Mouse (Mus musculus) ES-E14 (cell line): ENCODE data around the gene Cmtm7. TPM values are rescaled to one million over a fixed set of nuclear protein-coding genes. Genes with fewer than 3 reads are reported as not detected.
A peak's percentile ranks its signal among the peaks of the same experiment; 100 is the strongest.

Source experiments
- DNase-seq: peaks from one replicate; pipeline ENCODE4 v3.0.0-alpha.2; 2013; ENCODE audit warnings: low read depth, low spot score
- H3K27ac ChIP-seq: 2 replicates; pipeline ENCODE4 v1.5.1; 2012; ENCODE audit warnings: low read depth, mild to moderate bottlenecking, low read length, moderate library complexity, mixed read lengths; ENCODE audit not compliant: poor library complexity, insufficient read depth, severe bottlenecking
- H3K36me3 ChIP-seq: 2 replicates; pipeline ENCODE4 v1.6.1; 2012; ENCODE audit warnings: mild to moderate bottlenecking, low read length, moderate library complexity, mixed read lengths; ENCODE audit not compliant: control insufficient read depth, poor library complexity, insufficient read depth, severe bottlenecking
- H3K4me1 ChIP-seq, 2 experiments: fragments of 150-350 bp in 1 of 2; sonication (generic) in 1 of 2; 2 replicates each; pipeline ENCODE4 v1.6.1; 2012; ENCODE audit warnings: low read length in 2 of 2, mild to moderate bottlenecking in 1 of 2, mixed read lengths in 1 of 2; ENCODE audit not compliant: control insufficient read depth in 2 of 2, insufficient read depth in 2 of 2, poor library complexity in 1 of 2
- H3K4me3 ChIP-seq, 2 experiments: fragments of 150-350 bp in 1 of 2; sonication (generic) in 1 of 2; 2 replicates each; pipeline ENCODE4 v1.5.1; 2012; ENCODE audit warnings: low read length in 2 of 2, low read depth in 1 of 2, mild to moderate bottlenecking in 1 of 2, mixed read lengths in 1 of 2; ENCODE audit not compliant: insufficient read depth in 1 of 2, poor library complexity in 1 of 2, severe bottlenecking in 1 of 2
- H3K9ac ChIP-seq: 2 replicates; pipeline ENCODE4 v1.6.1; 2012; ENCODE audit warnings: low read depth, mild to moderate bottlenecking, low read length, mixed read lengths; ENCODE audit not compliant: poor library complexity, insufficient read depth, severe bottlenecking
- H3K9me3 ChIP-seq: fragments of 150-350 bp; sonication (generic); 2 replicates; pipeline ENCODE4 v1.6.1; 2012; ENCODE audit warnings: low read depth, mild to moderate bottlenecking, low read length; ENCODE audit not compliant: control insufficient read depth, insufficient read depth
- CHD2 ChIP-seq: IDR thresholded peaks from 2 replicates; pipeline ENCODE4 v1.6.1; 2014; ENCODE audit warnings: mild to moderate bottlenecking, low read depth, low read length, inconsistent platforms
- HCFC1 ChIP-seq: IDR thresholded peaks from 2 replicates; pipeline ENCODE4 v1.6.1; 2012; ENCODE audit warnings: low read length, inconsistent platforms, borderline replicate concordance; ENCODE audit not compliant: insufficient read depth
- MAFK ChIP-seq: IDR thresholded peaks from 2 replicates; pipeline ENCODE4 v1.6.1; 2014; ENCODE audit warnings: mild to moderate bottlenecking, low read depth, low read length, inconsistent platforms; ENCODE audit not compliant: insufficient read depth
- ZC3H11A ChIP-seq: IDR thresholded peaks from 2 replicates; pipeline ENCODE4 v1.6.1; 2012; ENCODE audit warnings: low read depth, mild to moderate bottlenecking, inconsistent platforms, low read length, borderline replicate concordance
- ZNF384 ChIP-seq: IDR thresholded peaks from 2 replicates; pipeline ENCODE4 v1.6.1; 2012; ENCODE audit warnings: low read depth, low read length, inconsistent platforms
- in situ Hi-C, 2 experiments: fragments of 600-800 bp; cut with MboI; formaldehyde crosslinking; loops; one replicate each; pipeline ENCODE4 v1.15.1; 2025; ENCODE audit warnings: low sequenced_read_pairs in 2 of 2, inconsistent platforms in 1 of 2; ENCODE audit not compliant: unreplicated experiment in 2 of 2
- total RNA-seq: library from RNA; depleted of rRNA; stranded (reverse); fragments of 300-350 nt; gene quantifications from 2 replicates; pipeline ENCODE4 v1.2.3, GENCODE M21; 2012

The Cmtm7 gene
- total RNA-seq, 1 experiment: 75.1 TPM

GRCm38 (mm10) chr9:114752311-114752710 lies 29.3 kb downstream of the Cmtm7 start:
- Histone ChIP-seq H3K4me1 (no peaks in the 10 kb centered on the region; a peak in 2 of 4 replicates), H3K27ac (no peak overlapping the region), H3K36me3 (peaks cover 11% of the 10 kb centered on the region; the same call in 1 of the 2 replicates), H3K4me3 (no peak overlapping the region), H3K9me3 (no peaks in the 10 kb centered on the region), H3K9ac (no peak overlapping the region)
- in situ Hi-C loops: no loop called here
- DNase-seq: no peak
- no peak for TF ChIP-seq MAFK
- TF ChIP-seq HCFC1: no peak
- no peak for TF ChIP-seq CHD2
- no peak for TF ChIP-seq ZNF384
- TF ChIP-seq ZC3H11A: no peak

- in situ Hi-C loops: no loop called here
- H3K9me3 ChIP-seq: no peaks in the 10 kb centered on the region
- TF ChIP-seq MAFK: no peak
- TF ChIP-seq CHD2: no peak
- no peak for TF ChIP-seq ZNF384
- TF ChIP-seq ZC3H11A: no peak
- TF ChIP-seq HCFC1: no peak
- no peak overlapping the region for H3K9ac ChIP-seq
- DNase-seq: no peak
- no peak overlapping the region for H3K4me3 ChIP-seq
- no peaks in the 10 kb centered on the region; a peak in 2 of 4 replicates for H3K4me1 ChIP-seq
- peaks cover 5% of the 10 kb centered on the region; the same call in 1 of the 2 replicates for H3K36me3 ChIP-seq
- H3K27ac ChIP-seq: no peak overlapping the region
Observed at GRCm38 (mm10) chr9:114751582-114751981, 30.1 kb downstream of the Cmtm7 start.

- H3K36me3 ChIP-seq: peaks cover 11% of the 10 kb centered on the region; the same call in 1 of the 2 replicates
- peaks cover 0 to 3% of the 10 kb centered on the region in 2 experiments; a peak in 2 of 4 replicates for H3K4me1 ChIP-seq
- TF ChIP-seq MAFK (no peak), CHD2 (no peak), ZC3H11A (no peak)
- H3K4me3 ChIP-seq: 0 out of 4 replicates have a peak overlapping the region, but pooled peaks of 1 of the 2 experiments have one; percentile 11
- in situ Hi-C loops: no loop called here
- DNase-seq: no peak
- H3K27ac ChIP-seq: no peak overlapping the region
- no peak overlapping the region for H3K9ac ChIP-seq
- no peaks in the 10 kb centered on the region for H3K9me3 ChIP-seq
Observed at GRCm38 (mm10) chr9:114747466-114747865, 34.2 kb downstream of the Cmtm7 start.

GRCm38 (mm10) chr9:114747012-114747411 lies 34.6 kb downstream of the Cmtm7 start:
- H3K4me3 ChIP-seq: 0 out of 4 replicates have a peak overlapping the region, but pooled peaks of 1 of the 2 experiments have one; percentile 11
- no peaks in the 10 kb centered on the region for H3K9me3 ChIP-seq
- H3K9ac ChIP-seq: no peak overlapping the region
- in situ Hi-C loops: no loop called here
- no peak overlapping the region for H3K27ac ChIP-seq
- peaks cover 0 to 3% of the 10 kb centered on the region in 2 experiments; a peak in 2 of 4 replicates for H3K4me1 ChIP-seq
- TF ChIP-seq MAFK: no peak
- no peak for TF ChIP-seq ZC3H11A
- TF ChIP-seq HCFC1: no peak
- no peak for TF ChIP-seq ZNF384
- no peak for TF ChIP-seq CHD2
- H3K36me3 ChIP-seq: peaks cover 13% of the 10 kb centered on the region; the same call in 1 of the 2 replicates
- no peak for DNase-seq

- no peaks in the 10 kb centered on the region for H3K9me3 ChIP-seq
- H3K9ac ChIP-seq: no peak overlapping the region
- H3K4me1 ChIP-seq: peaks cover 0 to 3% of the 10 kb centered on the region in 2 experiments; a peak in 2 of 4 replicates
- DNase-seq: no peak
- no peak overlapping the region for H3K4me3 ChIP-seq
- in situ Hi-C loops: no loop called here
- H3K27ac ChIP-seq: no peak overlapping the region
- peaks cover 15% of the 10 kb centered on the region; the same call in 1 of the 2 replicates for H3K36me3 ChIP-seq
- TF ChIP-seq MAFK (no peak), HCFC1 (no peak), ZC3H11A (no peak), CHD2 (no peak), ZNF384 (no peak)
Observed at GRCm38 (mm10) chr9:114745654-114746053, 36.0 kb downstream of the Cmtm7 start.
